Mouse (Mus musculus): ENCODE results near the gene Tmem106a. TPM values are rescaled to one million over a fixed set of nuclear protein-coding genes. Genes with fewer than 3 reads are reported as not detected.

The Tmem106a gene
- polyA plus RNA-seq, 1 experiment from 2014 or later = 0.67 TPM

DNA sequence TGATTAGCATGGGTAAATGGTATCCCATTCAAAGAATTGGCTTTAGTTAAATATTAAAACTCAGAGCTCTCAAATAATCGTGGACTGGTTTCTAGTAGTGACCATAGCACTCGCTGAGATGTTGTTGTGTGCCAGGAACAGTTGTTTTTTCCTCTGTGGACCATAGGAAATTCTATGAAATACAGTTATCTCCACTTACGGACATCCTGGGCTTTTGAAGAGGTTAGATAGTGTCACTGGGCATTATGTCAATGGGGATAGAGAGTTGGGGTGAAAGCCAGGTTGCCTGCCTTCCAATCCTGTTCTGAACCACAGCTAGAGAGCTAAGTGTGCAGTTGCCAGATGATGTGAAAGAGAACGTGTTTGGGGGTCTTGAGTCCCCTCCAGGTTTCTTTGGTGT lies 3.8 kb downstream of the Tmem106a start:
- H3K9me3 ChIP-seq (ENCODE audit: control insufficient read depth, low read length) = no peaks in the 10 kb centered on the region
- DNase-seq (ENCODE audit: low spot score) (no peak), ATAC-seq (ENCODE audit: insufficient number of reproducible peaks, low FRiP score, low TSS enrichment, low read depth) (no peak)
- no peak overlapping the region for H3K4me3 ChIP-seq (ENCODE audit: low read depth, low read length)
- no peak overlapping the region for H3K4me2 ChIP-seq (ENCODE audit: low read depth, severe bottlenecking)
- no peak overlapping the region for H3K27ac ChIP-seq (replicated peaks; ENCODE audit: low read depth, low read length)
- H3K27me3 ChIP-seq (ENCODE audit: control insufficient read depth, insufficient read depth, low read length) = no peaks in the 10 kb centered on the region
- H3K36me3 ChIP-seq (ENCODE audit: control insufficient read depth, insufficient read depth, low read length) = no peaks in the 10 kb centered on the region
- 76% methylated on average over 4 of the region's 4 CpGs for WGBS
- H3K4me1 ChIP-seq (ENCODE audit: control insufficient read depth, insufficient read depth, low read length) = peaks cover 2% of the 10 kb centered on the region; the same call in 1 of the 2 replicates
- H3K9ac ChIP-seq (ENCODE audit: low read length) = no peak overlapping the region

DNA sequence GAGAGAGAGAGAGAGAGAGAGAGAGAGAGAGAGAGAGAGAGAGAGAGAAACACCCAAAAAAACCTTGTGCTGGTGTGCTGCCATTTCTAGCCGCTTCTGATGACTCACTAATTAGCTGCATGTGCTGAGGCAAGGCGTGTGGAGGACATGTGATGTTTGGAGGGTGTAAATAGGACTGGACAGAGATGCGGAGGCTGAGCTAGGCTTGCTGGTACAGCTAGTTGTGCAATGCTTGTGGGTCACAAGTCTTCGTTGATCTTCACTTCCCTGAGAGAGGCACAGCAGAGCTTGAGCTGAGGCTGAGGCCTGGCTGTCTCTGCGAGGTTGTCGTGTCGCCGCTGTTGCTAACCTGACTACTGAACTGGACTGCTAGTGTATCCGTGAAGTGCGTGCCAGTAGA lies 5.6 kb downstream of the Tmem106a start:
- no peak for ATAC-seq (ENCODE audit: insufficient number of reproducible peaks, low FRiP score, low TSS enrichment, low read depth)
- 90% methylated on average over 10 of the region's 10 CpGs for WGBS
- no peak overlapping the region for H3K9ac ChIP-seq (ENCODE audit: low read length)
- H3K4me2 ChIP-seq (ENCODE audit: low read depth, severe bottlenecking) = no peak overlapping the region
- no peaks in the 10 kb centered on the region for H3K4me1 ChIP-seq (ENCODE audit: control insufficient read depth, insufficient read depth, low read length)
- H3K9me3 ChIP-seq (ENCODE audit: control insufficient read depth, low read length) = no peaks in the 10 kb centered on the region
- no peak for DNase-seq (ENCODE audit: low spot score)
- no peak overlapping the region for H3K27ac ChIP-seq (replicated peaks; ENCODE audit: low read depth, low read length)
- no peaks in the 10 kb centered on the region for H3K36me3 ChIP-seq (ENCODE audit: control insufficient read depth, insufficient read depth, low read length)
- no peaks in the 10 kb centered on the region for H3K27me3 ChIP-seq (ENCODE audit: control insufficient read depth, insufficient read depth, low read length)
- H3K4me3 ChIP-seq (ENCODE audit: low read depth, low read length) = no peak overlapping the region

DNA sequence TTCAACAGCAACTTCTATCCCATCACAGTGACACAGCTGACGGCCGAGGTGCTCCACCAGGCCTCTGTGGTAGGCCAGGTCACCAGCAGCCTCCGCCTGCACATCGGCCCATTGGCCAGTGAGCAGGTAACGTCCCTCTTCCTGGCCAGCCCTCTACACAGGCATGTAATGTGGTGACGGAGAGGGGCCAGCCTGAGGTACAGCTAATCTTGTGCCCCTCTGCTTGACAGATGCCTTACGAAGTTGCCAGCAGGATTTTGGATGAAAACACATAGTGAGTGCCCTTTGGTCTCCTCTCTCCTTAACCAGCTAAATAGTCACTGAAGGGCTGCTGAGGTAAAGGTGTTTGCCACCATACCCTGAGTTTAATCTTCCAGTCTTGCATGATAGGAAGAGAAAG lies 6.8 kb downstream of the Tmem106a start:
- H3K4me1 ChIP-seq (ENCODE audit: control insufficient read depth, insufficient read depth, low read length) = no peaks in the 10 kb centered on the region
- H3K27me3 ChIP-seq (ENCODE audit: control insufficient read depth, insufficient read depth, low read length) = no peaks in the 10 kb centered on the region
- H3K9me3 ChIP-seq (ENCODE audit: control insufficient read depth, low read length) = no peaks in the 10 kb centered on the region
- no peak for ATAC-seq (ENCODE audit: insufficient number of reproducible peaks, low FRiP score, low TSS enrichment, low read depth)
- no peak overlapping the region for H3K4me3 ChIP-seq (ENCODE audit: low read depth, low read length)
- H3K36me3 ChIP-seq (ENCODE audit: control insufficient read depth, insufficient read depth, low read length) = no peaks in the 10 kb centered on the region
- H3K27ac ChIP-seq (replicated peaks; ENCODE audit: low read depth, low read length) = no peak overlapping the region
- H3K4me2 ChIP-seq (ENCODE audit: low read depth, severe bottlenecking) = no peak overlapping the region
- no peak overlapping the region for H3K9ac ChIP-seq (ENCODE audit: low read length)
- no peak for DNase-seq (ENCODE audit: low spot score)
- 90% methylated on average over 7 of the region's 7 CpGs for WGBS

DNA sequence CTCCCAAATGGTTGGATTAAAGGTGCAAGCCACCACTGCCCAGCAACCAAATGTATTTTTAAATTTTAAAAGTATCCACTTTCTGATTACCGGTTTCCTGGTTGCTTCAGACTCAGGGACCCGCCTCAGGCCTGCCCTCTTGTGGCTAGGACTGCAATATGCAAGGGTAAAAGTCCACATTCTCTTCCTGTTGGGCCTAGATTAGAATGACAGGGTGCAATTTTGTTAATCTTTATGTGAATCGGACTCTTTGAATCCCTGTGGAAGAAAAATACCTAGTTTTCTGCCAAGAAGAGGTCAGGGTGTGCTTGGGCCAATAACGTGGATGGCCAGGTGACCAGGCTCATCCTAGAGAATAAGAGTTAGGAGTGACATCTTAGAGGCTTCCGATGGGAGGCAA lies 7.4 kb downstream of the Tmem106a start:
- peak; percentile 74 for DNase-seq (ENCODE audit: low spot score)
- Histone ChIP-seq H3K9me3 (ENCODE audit: control insufficient read depth, low read length) (no peaks in the 10 kb centered on the region), H3K9ac (ENCODE audit: low read length) (no peak overlapping the region), H3K36me3 (ENCODE audit: control insufficient read depth, insufficient read depth, low read length) (no peaks in the 10 kb centered on the region), H3K27ac (replicated peaks; ENCODE audit: low read depth, low read length) (no peak overlapping the region), H3K27me3 (ENCODE audit: control insufficient read depth, insufficient read depth, low read length) (no peaks in the 10 kb centered on the region), H3K4me1 (ENCODE audit: control insufficient read depth, insufficient read depth, low read length) (no peaks in the 10 kb centered on the region), H3K4me3 (ENCODE audit: low read depth, low read length) (no peak overlapping the region), H3K4me2 (ENCODE audit: low read depth, severe bottlenecking) (no peak overlapping the region)
- 28% methylated on average over 5 of the region's 5 CpGs for WGBS
- ATAC-seq (ENCODE audit: insufficient number of reproducible peaks, low FRiP score, low TSS enrichment, low read depth) = no peak

DNA sequence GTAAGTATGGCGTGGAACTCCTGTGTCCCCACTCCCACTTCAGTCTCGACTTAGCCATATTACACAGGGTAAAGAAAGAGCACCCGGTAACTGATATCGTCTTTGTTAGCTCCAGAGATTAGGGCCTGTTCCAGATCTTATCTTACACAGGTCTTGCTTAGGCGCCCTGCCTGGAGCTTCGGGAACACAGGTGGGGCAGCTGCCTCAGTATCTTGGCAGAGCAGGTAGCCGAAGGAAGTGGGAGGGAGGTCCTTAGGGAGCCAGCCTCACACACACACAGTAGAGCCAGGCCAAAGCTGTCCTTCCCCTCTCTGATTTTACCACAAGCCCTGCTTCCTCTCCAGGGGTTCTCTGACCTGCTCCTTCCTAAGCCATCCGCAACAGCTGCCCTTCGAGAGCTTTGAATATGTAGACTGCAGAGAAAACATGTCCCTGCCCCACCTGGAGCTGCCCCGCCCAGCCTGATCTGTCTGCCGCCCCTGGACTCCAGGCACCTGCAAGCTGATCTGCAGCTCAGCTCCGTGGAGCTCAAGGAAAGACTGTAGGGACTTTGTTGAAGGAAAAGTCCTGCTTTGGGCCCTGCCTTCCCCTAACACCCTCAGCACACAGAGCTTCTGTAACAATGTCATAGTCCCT lies 8.1 kb downstream of the Tmem106a start:
- Histone ChIP-seq H3K4me1 (ENCODE audit: control insufficient read depth, insufficient read depth, low read length) (no peaks in the 10 kb centered on the region), H3K4me2 (ENCODE audit: low read depth, severe bottlenecking) (no peak overlapping the region), H3K9ac (ENCODE audit: low read length) (no peak overlapping the region), H3K36me3 (ENCODE audit: control insufficient read depth, insufficient read depth, low read length) (no peaks in the 10 kb centered on the region), H3K9me3 (ENCODE audit: control insufficient read depth, low read length) (no peaks in the 10 kb centered on the region), H3K27ac (replicated peaks; ENCODE audit: low read depth, low read length) (no peak overlapping the region), H3K27me3 (ENCODE audit: control insufficient read depth, insufficient read depth, low read length) (no peaks in the 10 kb centered on the region), H3K4me3 (ENCODE audit: low read depth, low read length) (no peak overlapping the region)
- ATAC-seq (ENCODE audit: insufficient number of reproducible peaks, low FRiP score, low TSS enrichment, low read depth) (no peak), DNase-seq (ENCODE audit: low spot score) (no peak)
- WGBS = 75% methylated on average over 12 of the region's 12 CpGs

DNA sequence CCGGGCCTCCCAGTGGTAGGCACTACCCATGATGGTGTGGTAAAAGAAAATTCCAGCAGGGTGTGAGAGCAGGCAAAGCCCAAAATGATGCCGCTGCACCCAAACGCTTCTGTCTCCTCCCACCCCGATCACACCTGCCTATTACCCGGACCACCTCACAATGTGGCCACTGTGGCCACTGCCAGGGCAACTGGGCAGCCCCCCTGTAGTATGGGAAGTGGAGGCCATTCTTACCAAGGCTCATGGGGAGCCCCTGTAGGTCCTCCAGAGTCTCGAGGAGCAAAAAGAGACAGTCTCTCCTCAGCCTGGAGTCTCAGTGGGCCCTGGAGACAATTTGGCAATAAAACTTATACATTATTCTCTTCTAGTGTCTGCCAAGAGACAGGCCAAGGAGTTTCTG lies 17.1 kb downstream of the Tmem106a start, which contains the start of gene Gm11634:
TSS of gene Gm11634 (minus strand) at position 101 of the 400 bp plus-strand sequence.
- ATAC-seq (ENCODE audit: insufficient number of reproducible peaks, low FRiP score, low TSS enrichment, low read depth) (no peak), DNase-seq (ENCODE audit: low spot score) (no peak)
- no peaks in the 10 kb centered on the region for H3K4me1 ChIP-seq (ENCODE audit: control insufficient read depth, insufficient read depth, low read length)
- no peaks in the 10 kb centered on the region for H3K27me3 ChIP-seq (ENCODE audit: control insufficient read depth, insufficient read depth, low read length)
- WGBS = 88% methylated on average over 6 of the region's 6 CpGs
- H3K4me2 ChIP-seq (ENCODE audit: low read depth, severe bottlenecking) = no peak within 1 kb of the TSS
- H3K9me3 ChIP-seq (ENCODE audit: control insufficient read depth, low read length) = no peaks in the 10 kb centered on the region
- H3K36me3 ChIP-seq (ENCODE audit: control insufficient read depth, insufficient read depth, low read length) = no peaks in the 10 kb centered on the region
- H3K27ac ChIP-seq (replicated peaks; ENCODE audit: low read depth, low read length) = no peak within 1 kb of the TSS
- H3K9ac ChIP-seq (ENCODE audit: low read length) = no peak within 1 kb of the TSS
- no peak within 1 kb of the TSS for H3K4me3 ChIP-seq (ENCODE audit: low read depth, low read length)

DNA sequence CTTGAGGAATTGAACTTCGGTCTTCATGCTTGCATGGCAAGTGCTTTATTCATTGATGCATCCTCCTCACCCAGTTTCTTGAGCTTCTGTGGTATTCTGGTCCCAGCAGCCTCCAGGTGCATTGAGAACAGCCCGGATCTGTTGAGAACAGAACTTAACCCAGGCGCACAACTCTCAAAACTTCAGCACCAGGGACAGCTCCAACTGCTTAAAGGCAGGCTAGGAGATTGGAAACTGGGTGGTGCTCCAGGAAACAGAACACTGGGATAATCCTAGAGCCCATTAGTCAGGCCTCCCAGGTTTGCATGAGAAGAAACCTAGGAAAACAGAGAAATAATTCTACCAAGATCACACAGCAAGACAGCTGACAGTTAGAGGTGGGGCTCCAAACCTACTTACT lies 20.4 kb downstream of the Tmem106a start:
- peak; percentile 87 for DNase-seq (ENCODE audit: low spot score)
- no peak overlapping the region for H3K4me3 ChIP-seq (ENCODE audit: low read depth, low read length)
- no peak overlapping the region for H3K4me2 ChIP-seq (ENCODE audit: low read depth, severe bottlenecking)
- ATAC-seq (ENCODE audit: insufficient number of reproducible peaks, low FRiP score, low TSS enrichment, low read depth) = no peak
- 7% methylated on average over 3 of the region's 3 CpGs for WGBS
- H3K36me3 ChIP-seq (ENCODE audit: control insufficient read depth, insufficient read depth, low read length) = no peaks in the 10 kb centered on the region
- H3K4me1 ChIP-seq (ENCODE audit: control insufficient read depth, insufficient read depth, low read length) = no peaks in the 10 kb centered on the region
- no peak overlapping the region for H3K27ac ChIP-seq (replicated peaks; ENCODE audit: low read depth, low read length)
- H3K9me3 ChIP-seq (ENCODE audit: control insufficient read depth, low read length) = no peaks in the 10 kb centered on the region
- no peaks in the 10 kb centered on the region for H3K27me3 ChIP-seq (ENCODE audit: control insufficient read depth, insufficient read depth, low read length)
- no peak overlapping the region for H3K9ac ChIP-seq (ENCODE audit: low read length)

DNA sequence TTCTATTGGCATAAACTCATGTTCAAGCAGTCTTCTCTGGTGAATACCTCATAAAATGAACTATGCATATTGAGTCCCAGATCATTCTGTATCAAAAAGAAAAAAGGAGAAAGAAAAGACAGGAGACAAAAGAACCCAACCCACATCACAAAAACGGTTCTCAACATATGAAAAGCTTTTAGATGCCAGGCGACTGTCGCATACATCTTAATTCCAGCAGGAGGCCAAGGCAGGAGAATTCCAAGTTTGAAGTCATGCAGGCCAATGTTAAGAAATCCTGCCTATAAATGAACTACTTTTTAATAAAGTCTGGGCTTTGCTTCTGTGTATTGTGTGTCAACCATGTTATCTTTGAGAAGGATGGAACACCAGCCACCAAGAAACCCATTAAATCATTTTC lies 22.1 kb downstream of the Tmem106a start:
- Histone ChIP-seq H3K4me2 (ENCODE audit: low read depth, severe bottlenecking) (peak overlapping the region; percentile 24; the same call in 1 of the 2 replicates), H3K9ac (ENCODE audit: low read length) (no peak overlapping the region), H3K4me3 (ENCODE audit: low read depth, low read length) (peak overlapping the region; percentile 7; the same call in 1 of the 2 replicates), H3K4me1 (ENCODE audit: control insufficient read depth, insufficient read depth, low read length) (no peaks in the 10 kb centered on the region), H3K27me3 (ENCODE audit: control insufficient read depth, insufficient read depth, low read length) (no peaks in the 10 kb centered on the region), H3K27ac (replicated peaks; ENCODE audit: low read depth, low read length) (no peak overlapping the region), H3K36me3 (ENCODE audit: control insufficient read depth, insufficient read depth, low read length) (no peaks in the 10 kb centered on the region), H3K9me3 (ENCODE audit: control insufficient read depth, low read length) (no peaks in the 10 kb centered on the region)
- DNase-seq (ENCODE audit: low spot score) (no peak), ATAC-seq (ENCODE audit: insufficient number of reproducible peaks, low FRiP score, low TSS enrichment, low read depth) (no peak)
- 4% methylated on average over 3 of the region's 3 CpGs for whole genome bisulfite sequencing

Measured in limb, embryonic 11.5 days (tissue).